Mouse (Mus musculus): Measurements from ENCODE around the gene Spast. TPM values are rescaled to one million over a fixed set of nuclear protein-coding genes. Genes with fewer than 3 reads are reported as not detected.

Gene Spast
- polyA plus RNA-seq (2012): 0.20 and 0.30 TPM in 2 replicates

DNA sequence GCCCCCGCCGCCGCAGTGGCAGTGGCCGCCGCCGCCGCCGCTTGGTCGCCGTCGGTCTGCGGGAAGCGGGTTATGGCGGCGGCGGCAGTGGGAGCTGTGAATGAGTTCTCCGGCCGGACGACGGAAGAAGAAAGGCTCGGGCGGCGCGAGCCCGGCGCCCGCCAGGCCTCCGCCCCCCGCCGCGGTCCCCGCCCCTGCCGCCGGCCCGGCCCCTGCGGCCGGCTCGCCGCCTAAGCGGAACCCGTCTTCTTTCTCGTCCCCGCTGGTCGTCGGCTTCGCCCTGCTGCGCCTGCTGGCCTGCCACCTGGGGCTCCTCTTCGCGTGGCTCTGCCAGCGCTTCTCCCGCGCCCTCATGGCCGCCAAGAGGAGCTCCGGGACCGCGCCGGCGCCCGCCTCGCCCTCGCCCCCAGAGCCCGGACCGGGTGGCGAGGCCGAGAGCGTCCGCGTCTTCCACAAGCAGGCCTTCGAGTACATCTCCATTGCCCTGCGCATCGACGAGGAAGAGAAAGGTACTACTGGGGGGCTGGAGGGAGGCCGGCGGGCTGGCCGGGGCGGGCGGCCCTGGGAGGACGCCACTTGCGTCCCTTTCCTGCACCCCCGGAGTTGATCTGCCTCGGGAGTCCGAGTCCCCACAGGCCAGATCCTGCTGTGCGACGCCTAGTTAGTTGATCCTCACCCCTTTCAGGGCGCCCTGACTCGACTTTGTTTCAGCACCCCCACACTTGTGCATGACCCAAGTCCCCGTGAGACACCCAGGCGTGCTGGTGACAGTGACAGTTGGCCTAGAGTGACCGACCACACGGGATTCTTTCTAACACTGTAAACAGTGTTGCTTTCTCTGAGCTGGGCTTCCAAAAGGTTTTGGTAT lies at the start of gene Spast:
TSS of gene Spast (plus strand) at position 51 of the 868 bp plus-strand sequence.
- TF ChIP-seq TAL1 (IDR thresholded peaks at IDR 0.05; ENCODE audit: low read length) (no peak), GATA1 (IDR thresholded peaks at IDR 0.05; ENCODE audit: low read length) (no peak)
- Histone ChIP-seq H3K27me3 (ENCODE audit: control insufficient read depth) (no peaks in the 10 kb centered on the region), H3K9me3 (ENCODE audit: control insufficient read depth, low read length) (no peaks in the 10 kb centered on the region)

DNA sequence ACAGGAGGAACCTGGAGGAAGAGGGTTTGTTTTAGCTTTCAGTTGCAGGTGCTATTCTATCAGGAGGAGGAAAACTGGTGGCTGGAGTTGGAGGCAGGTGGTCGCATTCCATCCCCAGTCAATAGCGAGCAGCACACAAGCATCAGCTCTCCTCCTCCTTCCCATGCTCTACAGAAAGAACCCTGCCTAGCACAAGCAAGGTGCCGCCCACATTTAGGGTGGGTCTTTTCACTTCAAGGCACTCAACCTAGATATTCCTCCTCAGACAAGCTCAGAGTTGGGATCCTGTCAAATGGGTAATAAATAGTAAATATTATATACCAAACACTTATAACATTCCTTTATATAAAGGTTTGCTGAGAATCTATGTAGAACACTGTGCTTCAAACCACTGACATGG lies 48.6 kb upstream of the Spast start:
- Histone ChIP-seq H3K4me3 (replicated peaks) (peak overlapping the region; percentile 98), H3K4me1 (ENCODE audit: control insufficient read depth) (peaks cover 73% of the 10 kb centered on the region)

More for the DNA sequence above, at the start of gene Spast:
- Histone ChIP-seq H3K4me1 (ENCODE audit: control insufficient read depth) (peaks cover 35% of the 10 kb centered on the region), H3K36me3 (ENCODE audit: control insufficient read depth) (peaks cover 5% of the 10 kb centered on the region), H3K4me3 (replicated peaks) (peak within 1 kb of the TSS; percentile 95)

DNA sequence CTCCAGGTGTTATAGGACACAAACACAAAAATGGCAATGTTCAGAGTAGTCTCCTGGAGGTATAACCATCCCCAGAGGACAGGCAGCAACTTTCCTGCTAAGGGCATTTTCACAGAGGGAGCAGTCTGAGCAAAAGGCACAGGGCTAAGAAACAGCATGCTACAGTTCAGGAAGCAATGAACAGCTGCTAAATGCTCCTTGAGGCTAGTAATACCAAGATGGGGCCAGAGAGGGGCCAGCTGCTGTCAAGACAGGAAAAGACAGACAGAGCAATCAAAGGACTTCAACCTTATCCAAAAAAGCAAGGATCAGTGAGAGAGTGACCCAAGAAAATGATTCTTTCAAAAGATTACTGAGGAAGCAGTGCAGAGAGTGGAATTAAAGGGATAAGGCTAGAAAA lies 47.9 kb upstream of the Spast start:
- peak overlapping the region; percentile 98 for H3K4me3 ChIP-seq (replicated peaks)
- TF ChIP-seq GATA1 (IDR thresholded peaks at IDR 0.05; ENCODE audit: low read length) (no peak), TAL1 (IDR thresholded peaks at IDR 0.05; ENCODE audit: low read length) (no peak)
- H3K9me3 ChIP-seq (ENCODE audit: control insufficient read depth, low read length): no peaks in the 10 kb centered on the region
- H3K4me1 ChIP-seq (ENCODE audit: control insufficient read depth): peaks cover 71% of the 10 kb centered on the region
- peaks cover 31% of the 10 kb centered on the region for H3K36me3 ChIP-seq (ENCODE audit: control insufficient read depth)
- no peaks in the 10 kb centered on the region for H3K27me3 ChIP-seq (ENCODE audit: control insufficient read depth)

More for the DNA sequence above, 48.6 kb upstream of the Spast start:
- no peak for TF ChIP-seq TAL1 (IDR thresholded peaks at IDR 0.05; ENCODE audit: low read length)
- TF ChIP-seq GATA1 (IDR thresholded peaks at IDR 0.05; ENCODE audit: low read length): no peak
- Histone ChIP-seq H3K27me3 (ENCODE audit: control insufficient read depth) (no peaks in the 10 kb centered on the region), H3K36me3 (ENCODE audit: control insufficient read depth) (peaks cover 34% of the 10 kb centered on the region), H3K9me3 (ENCODE audit: control insufficient read depth, low read length) (no peaks in the 10 kb centered on the region)

GRCm38 (mm10) chr17:74291640-74292361 lies 47.0 kb upstream of the Spast start:
- no peak for TF ChIP-seq GATA1 (IDR thresholded peaks at IDR 0.05; ENCODE audit: low read length)
- no peaks in the 10 kb centered on the region for H3K27me3 ChIP-seq (ENCODE audit: control insufficient read depth)
- no peaks in the 10 kb centered on the region for H3K9me3 ChIP-seq (ENCODE audit: control insufficient read depth, low read length)
- peaks cover 68% of the 10 kb centered on the region for H3K4me1 ChIP-seq (ENCODE audit: control insufficient read depth)
- peaks cover 31% of the 10 kb centered on the region for H3K36me3 ChIP-seq (ENCODE audit: control insufficient read depth)
- peak overlapping the region; percentile 98 for H3K4me3 ChIP-seq (replicated peaks)

DNA sequence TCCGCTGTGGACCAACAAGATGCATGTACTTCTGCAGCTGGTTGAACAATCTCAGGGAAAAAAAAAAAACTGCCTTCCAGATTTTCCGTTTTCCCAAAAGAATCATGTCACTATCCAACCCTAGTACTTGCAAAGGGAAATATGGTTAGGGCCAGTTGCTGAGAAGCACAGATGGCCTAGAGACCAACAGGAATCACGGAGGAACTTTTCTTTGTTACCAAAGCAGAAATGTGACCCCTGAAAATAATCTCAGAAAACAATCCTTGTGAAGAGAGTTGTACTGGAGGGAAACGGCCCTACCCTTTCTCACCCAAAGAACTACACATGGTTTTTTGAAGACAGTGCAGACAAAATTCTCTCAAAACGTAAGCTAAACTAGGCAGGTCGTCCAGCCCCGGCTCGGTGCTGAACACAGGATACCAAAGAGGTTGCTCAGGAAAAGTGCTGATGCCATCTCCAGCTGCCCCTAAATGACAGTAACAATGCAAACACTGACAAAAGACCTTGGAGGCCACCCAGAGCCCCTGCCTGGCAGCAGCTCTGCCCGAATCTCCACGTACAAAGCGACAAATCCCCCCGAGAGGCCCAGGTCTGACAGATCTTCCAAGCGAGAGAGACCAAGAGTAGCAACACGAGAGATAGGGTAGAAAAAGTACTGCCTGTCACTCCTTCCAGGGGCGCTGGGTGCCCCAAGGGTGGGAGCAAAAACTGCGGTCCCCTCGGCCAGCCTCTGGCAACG lies 44.9 kb upstream of the Spast start:
- TF ChIP-seq TAL1 (IDR thresholded peaks at IDR 0.05; ENCODE audit: low read length) (no peak), GATA1 (IDR thresholded peaks at IDR 0.05; ENCODE audit: low read length) (no peak)
- peaks cover 55% of the 10 kb centered on the region for H3K4me1 ChIP-seq (ENCODE audit: control insufficient read depth)
- no peaks in the 10 kb centered on the region for H3K9me3 ChIP-seq (ENCODE audit: control insufficient read depth, low read length)
- H3K36me3 ChIP-seq (ENCODE audit: control insufficient read depth): peaks cover 29% of the 10 kb centered on the region
- no peaks in the 10 kb centered on the region for H3K27me3 ChIP-seq (ENCODE audit: control insufficient read depth)
- H3K4me3 ChIP-seq (replicated peaks): peak overlapping the region; percentile 98

DNA sequence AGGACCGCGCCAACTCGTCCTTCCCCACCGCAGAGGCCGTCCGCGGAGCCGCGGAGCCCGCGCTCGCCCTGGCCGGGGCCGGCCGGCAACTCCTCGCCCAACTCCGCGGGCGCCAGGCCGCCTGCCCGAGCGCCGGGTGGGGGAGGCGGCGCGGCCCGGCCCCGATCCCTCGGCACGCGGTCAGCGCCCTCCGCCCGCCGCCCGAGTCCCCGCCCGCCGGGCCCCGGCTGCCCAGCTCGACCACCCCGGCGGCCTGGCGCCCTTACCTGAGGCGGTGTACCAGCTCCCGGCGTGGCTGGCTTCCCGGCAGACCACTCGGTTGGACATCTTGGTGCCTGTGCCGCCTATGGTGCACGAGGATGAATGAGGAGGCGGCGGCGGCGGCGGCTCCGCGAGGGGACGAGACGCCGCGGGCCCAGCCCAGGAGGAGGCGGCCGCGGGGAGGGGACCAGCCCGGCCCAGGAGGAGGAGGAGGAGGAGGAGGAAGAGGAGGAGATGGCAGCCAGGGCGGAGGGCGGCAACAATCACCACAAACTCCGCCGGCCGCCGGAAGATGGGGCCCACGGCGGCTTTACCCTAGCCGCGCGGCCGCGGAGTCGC lies 44.3 kb upstream of the Spast start:
- TF ChIP-seq GATA1 (IDR thresholded peaks at IDR 0.05; ENCODE audit: low read length): no peak
- no peak for TF ChIP-seq TAL1 (IDR thresholded peaks at IDR 0.05; ENCODE audit: low read length)
- H3K27me3 ChIP-seq (ENCODE audit: control insufficient read depth): no peaks in the 10 kb centered on the region

DNA sequence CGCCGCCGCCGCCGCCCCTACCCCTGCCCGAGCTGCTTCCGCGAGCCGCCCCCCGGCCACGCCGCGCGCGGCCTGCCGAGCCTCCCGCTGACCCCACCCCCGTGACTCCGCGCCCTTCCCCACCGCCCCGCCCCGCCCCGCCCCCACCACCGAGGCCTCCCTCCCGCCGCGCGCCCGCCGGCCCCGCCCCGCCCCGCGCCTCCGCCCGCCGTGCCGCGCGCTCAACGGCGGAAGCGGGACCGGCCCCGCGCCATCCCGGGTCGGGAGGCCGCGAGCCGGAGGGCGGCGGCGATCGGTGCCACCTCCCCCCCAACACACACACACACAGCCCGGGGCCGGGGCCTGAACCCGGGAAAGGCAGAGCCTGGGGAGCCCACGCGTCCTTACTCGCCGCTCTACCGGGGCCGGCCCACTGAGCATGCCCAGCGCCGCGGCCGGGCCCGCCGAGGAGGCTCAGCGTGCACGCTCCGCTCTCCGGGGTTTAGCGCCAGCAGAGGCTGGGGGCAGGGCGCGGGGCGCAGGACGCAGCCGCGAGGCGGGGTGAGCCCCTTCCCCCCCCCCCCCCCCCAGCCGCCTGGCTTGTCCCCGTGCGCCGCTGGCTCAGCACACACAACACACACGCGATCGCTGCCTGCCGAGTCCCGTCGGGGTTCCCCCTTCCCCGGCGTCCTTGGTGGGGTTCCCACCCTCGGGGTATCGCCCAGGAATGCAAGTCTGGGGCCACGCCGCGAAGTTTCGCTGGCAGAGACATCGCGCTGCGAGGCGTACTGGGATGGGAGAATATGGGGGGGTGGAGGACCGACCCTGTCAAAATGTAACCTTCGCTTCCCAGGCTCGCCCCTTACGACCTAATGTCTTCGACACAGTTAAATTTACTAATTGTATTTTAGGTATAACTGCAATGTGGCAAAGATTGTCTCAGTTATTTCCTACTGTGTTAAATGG lies 43.5 kb upstream of the Spast start, which contains the start of gene Memo1:
TSS of gene Memo1 (minus strand) at position 496 of the 945 bp plus-strand sequence.
- Histone ChIP-seq H3K27me3 (ENCODE audit: control insufficient read depth) (no peaks in the 10 kb centered on the region), H3K4me1 (ENCODE audit: control insufficient read depth) (peaks cover 42% of the 10 kb centered on the region), H3K36me3 (ENCODE audit: control insufficient read depth) (peaks cover 31% of the 10 kb centered on the region), H3K9me3 (ENCODE audit: control insufficient read depth, low read length) (no peaks in the 10 kb centered on the region), H3K4me3 (replicated peaks) (peak within 1 kb of the TSS; percentile 98)
- TF ChIP-seq GATA1 (IDR thresholded peaks at IDR 0.05; ENCODE audit: low read length): no peak
- TF ChIP-seq TAL1 (IDR thresholded peaks at IDR 0.05; ENCODE audit: low read length): no peak

More for the DNA sequence above, 44.3 kb upstream of the Spast start:
- H3K4me3 ChIP-seq (replicated peaks): peak overlapping the region; percentile 98
- H3K9me3 ChIP-seq (ENCODE audit: control insufficient read depth, low read length): no peaks in the 10 kb centered on the region
- peaks cover 31% of the 10 kb centered on the region for H3K36me3 ChIP-seq (ENCODE audit: control insufficient read depth)
- H3K4me1 ChIP-seq (ENCODE audit: control insufficient read depth): peaks cover 50% of the 10 kb centered on the region

All from erythroblast, embryonic 14.5 days (primary cell).